Mouse (Mus musculus) hematopoietic stem cell, adult 5-6 weeks (primary cell): ENCODE data around the gene Cavin3. TPM values are rescaled to one million over a fixed set of nuclear protein-coding genes. Genes with fewer than 3 reads are reported as not detected.
"Not testable (repeated sequence)": the region's sequence is repeated elsewhere in the genome, so short reads cannot be mapped to it uniquely, and the experiment has no call there.

ENCODE experiments used
- ATAC-seq, 2 experiments: fragments of 125-278 bp in 1 of 2; replicated peaks in 1 of 2; 2 replicates each; pipeline ENCODE4 v1.8.0; 2016 to 2017; ENCODE audit warnings: inconsistent platforms in 2 of 2, mild to moderate bottlenecking in 2 of 2, moderate number of reproducible peaks in 2 of 2, low read depth in 1 of 2, moderate TSS enrichment in 1 of 2; ENCODE audit not compliant: low FRiP score in 2 of 2, poor library complexity in 2 of 2, severe bottlenecking in 2 of 2, insufficient read depth in 1 of 2, low TSS enrichment in 1 of 2
- total RNA-seq: library from RNA; stranded (forward); fragments of 172-1452, 232-1000 nt; gene quantifications from 2 replicates; pipeline ENCODE4 v1.2.3, GENCODE M21; 2017

Gene Cavin3
- total RNA-seq, 1 experiment from 2014 or later, result 5.6 TPM

DNA sequence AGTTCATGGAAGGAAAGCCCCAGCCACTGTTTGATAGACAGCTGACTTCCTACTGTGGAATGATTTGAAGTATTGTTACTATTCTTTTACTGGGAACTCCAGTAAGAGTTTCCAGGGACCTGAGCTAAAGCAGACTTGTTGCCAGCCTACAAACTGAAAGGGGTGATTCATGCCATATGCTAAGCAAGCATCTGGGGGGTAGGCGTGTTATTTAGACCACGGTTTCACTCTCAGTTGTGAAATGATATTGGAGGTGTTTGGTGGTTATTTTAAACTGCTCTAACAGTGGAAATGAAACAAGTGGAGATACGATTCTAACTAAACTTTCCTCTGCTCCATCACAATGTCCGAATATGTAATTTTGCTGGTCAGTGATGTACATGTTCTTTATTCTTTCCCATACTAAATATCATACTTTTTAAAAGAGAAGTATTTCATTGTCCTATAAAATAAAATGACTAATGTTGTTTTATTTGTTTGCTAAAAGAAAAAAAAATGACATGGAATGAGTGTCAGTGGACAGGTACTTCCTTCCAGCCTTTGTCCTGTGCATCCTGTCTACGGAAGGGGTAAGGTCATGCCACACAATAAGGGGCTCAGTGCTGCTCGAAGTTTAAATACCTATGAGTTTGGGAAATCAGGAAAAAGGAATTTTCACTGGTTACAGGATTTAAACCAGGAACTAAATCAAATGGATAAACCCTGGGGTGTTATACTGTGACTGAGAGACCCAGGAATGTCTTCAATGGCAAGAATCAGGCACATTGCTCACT lies 5.2 kb upstream of the Cavin3 start:
- ATAC-seq, result no peak

DNA sequence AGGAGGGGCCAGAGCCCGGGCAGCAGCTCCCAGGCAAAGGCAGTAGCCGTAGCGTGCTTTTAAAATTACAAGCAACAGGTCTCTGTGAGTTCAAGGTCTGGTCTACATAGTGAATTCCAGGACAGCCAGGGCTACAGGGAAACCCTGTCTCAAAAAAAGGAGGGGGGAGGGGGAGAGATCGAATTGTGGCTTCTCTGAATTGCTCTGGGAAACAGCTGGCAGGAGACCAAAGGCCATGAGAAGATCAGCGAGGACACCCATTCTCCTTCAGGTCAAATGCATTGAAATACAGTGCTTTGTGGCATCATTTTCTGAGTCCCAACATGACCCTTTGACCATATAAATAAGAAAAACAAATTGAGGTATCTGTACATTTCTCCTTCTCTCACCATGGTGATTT lies 2.9 kb upstream of the Cavin3 start:
- no peak for ATAC-seq

DNA sequence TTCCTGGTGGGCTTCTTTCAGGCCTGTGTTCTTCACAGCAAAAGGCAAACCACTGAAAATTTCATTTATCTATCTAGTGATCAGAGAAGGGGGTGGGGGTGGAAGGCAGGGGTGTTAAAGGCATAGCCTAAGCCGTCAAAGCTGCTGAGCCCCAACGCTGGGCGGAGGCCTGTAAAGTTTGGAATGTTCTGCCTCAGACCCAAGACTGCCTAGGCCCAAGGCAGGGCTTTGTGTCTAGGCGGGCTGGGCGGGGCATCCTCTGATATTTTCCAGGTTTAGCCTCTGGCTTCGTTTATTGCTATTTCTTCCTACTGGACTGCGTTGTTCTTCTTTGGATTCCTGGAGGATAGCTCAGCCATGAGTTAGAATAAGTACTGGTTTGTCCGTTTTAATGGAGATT lies 326 bp upstream of the Cavin3 start:
- ATAC-seq, result no peak

DNA sequence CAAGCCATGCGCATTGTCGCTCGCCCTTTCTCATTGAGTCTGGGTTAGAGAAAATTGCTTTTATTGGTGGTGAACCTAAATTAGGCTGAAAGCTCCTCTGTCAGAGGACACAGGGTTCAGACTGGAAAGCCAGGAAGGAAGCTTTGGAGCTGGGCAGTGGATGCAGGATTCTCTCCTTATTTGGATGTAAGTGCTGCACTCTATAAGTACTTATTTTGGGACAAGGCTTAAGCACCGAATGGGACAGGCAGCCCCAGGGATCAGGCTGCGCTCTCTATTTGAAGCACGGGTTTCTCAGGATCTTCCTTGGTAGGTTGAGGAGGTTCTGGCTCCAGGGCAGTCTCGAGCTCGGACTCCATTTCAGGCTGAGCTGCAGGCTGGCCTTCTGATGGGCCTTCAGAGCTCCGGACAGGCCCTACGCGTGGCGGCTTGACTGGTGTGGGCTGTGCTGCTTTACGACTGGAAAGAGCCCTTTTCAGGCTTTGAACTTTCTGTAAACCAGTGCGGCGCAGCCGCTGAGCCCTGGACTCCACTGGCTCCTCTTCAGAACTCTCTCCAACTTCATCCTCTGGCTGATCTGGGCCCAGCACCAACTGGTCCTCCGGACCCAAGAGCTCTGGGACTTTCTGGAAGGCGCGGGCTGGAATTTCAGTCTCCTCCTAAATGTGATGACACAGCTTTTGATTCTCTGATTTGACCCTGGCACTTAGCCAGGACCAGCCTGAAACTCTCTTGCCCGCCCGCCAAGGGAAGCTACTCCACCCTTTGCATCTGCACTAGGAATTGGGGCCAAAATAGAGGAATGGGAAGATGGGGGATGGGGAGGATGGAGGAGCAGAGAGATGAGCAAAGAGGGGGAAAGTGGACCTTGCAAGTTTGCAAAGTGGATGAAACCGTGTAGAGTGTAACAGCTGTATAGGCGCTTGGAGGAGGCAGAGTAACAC lies 1.3 kb downstream of the Cavin3 start:
- ATAC-seq, result no peak

DNA sequence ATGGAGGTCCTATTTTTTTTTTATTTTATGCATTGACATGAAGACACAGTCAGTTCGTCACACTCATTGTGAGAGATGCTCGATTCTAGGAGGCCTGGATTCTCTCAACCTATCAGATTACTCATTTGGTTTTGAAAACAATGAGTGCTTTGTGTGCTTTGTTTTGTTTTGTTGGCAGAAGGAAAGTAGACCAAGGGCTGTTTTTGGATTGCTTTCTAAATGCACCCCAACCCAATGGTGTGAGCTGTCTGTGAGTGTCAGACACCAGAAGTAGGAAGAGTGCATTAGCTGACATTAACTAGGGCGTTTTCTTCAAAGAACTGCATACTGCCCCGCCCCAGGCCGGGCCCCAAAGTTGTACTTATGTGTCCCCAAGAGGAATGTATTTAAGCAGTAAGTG lies 2.0 kb downstream of the Cavin3 start:
- no peak for ATAC-seq

DNA sequence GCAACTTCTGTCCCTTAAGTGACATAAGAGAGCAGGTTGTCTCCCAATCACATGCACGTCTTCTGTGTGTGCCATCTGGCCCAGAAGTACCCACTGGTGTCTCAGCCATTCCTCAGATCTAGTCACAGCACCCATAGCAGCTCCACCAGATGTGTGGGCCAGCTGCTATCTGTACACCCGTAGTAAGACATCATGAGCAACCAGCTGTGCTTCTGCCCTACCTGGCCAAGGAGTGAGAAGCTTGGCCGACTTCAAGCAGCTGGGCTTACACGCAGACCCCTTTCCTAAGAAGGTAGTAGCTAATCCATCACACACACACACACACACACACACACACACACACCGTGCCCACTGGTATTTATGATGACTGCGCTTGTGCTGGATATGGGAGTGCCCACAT lies 2.9 kb downstream of the Cavin3 start:
- no peak for ATAC-seq

DNA sequence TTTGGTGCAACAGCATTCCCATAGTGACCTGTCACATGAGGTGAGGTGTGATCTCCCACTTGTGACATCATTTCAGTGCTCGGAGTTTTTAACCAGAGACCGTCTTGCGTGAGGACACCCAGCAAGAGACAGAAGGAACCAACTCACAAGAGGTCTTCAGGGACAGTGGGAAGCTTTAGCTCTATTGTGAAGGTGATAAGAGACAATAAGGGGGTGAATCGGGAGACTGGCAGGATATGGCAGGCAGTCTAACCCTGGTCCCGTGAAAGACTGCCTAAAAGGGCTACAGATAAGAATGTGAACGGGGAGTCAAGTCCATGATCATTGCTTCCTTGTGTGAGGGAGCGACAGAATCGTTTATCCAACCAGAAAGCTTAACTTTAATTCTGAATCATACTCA lies 3.8 kb downstream of the Cavin3 start:
- ATAC-seq, result no peak

DNA sequence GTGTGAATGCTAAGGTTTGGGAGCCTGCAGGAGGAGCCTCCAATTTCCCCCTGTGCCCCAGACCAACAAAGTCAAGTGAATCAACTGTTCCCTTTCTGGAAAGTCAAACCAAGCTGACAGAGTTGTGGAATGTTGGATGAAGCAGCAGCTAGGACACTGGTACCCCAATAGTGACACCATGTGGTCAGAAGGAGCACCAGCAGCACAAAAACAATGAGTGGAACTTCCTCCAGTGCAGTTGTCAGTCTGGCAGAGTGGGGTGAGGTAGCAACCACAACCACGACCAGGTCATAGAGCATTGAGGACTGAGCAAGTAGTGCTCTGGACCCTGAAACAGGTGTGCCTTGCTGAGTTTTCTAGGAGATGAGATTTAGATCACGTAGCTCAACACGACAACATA lies 4.3 kb downstream of the Cavin3 start:
- ATAC-seq, result peak; percentile 72 to 85

DNA sequence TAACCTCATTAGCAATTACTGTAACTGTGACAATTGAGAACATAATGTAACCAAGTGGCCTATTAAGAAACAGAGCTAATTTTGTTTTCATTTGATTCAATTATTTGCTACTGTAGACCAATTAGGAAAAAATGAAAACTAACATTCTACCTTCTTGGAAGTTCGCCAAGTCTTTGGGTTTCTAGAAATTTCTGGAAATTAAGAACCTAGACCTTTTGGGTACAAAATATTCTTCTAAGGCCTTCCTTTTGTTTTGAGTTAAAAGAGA lies 4.7 kb downstream of the Cavin3 start:
- no peak for ATAC-seq

DNA sequence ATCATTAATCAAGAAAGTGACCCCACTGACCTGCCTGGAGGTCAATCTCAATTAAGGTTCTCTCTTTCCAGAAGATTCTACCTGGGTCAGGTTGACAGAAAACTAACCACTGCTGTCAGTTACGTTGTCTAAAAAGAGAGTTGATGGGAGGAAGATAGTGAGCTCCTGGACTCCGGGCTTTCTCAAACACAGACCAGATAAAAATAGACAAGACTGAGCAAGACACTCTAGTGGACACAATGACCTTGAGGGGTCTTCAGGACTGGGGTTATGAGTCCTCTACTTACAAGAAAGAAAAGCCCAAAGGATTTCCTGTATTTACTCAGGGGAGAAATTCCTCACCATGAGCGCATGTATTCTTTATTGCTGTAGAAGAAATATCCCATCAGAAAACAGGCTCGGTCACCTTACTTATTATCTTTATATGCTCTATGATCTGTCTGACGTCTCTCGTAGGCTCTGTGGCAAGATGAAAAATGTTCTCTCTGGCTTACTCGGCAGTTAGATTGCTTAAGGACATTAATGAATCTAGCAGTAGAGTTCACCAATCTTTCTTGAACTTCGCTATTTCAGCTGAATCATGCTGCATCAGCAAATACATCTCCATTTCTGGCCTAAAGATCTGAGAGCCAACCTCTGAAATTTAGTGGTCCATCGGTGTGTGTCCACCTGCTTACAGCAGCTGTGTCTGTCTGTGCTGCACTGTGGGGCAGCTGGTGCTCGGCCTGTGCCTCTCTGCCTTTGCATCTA lies 5.2 kb downstream of the Cavin3 start:
- ATAC-seq, result no peak

DNA sequence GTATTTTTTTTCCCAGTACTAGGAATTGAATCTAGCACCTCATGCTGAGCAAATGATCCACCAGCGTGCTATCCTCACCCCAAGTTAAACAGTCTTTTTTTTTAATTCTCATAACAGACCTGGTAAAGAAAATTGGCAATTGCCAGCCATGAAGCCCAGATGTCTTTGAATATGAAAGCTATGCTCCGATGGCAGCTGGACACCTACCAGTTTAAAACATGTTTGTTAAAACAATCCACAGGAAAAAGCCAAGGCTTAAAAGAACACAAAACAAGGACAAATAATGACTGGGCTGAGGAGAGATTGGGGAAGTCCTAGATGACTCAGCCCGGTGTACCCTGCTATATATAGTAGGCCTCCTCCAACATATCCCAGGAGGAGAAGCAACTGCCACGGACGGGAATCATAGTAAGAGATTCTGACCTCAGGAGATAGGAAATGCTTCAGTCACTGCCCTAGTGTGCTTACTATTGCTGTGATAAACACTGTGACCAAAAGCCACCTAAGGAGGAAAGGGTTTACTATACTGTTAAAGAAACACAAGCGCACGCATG lies 6.6 kb downstream of the Cavin3 start:
- no peak for ATAC-seq

DNA sequence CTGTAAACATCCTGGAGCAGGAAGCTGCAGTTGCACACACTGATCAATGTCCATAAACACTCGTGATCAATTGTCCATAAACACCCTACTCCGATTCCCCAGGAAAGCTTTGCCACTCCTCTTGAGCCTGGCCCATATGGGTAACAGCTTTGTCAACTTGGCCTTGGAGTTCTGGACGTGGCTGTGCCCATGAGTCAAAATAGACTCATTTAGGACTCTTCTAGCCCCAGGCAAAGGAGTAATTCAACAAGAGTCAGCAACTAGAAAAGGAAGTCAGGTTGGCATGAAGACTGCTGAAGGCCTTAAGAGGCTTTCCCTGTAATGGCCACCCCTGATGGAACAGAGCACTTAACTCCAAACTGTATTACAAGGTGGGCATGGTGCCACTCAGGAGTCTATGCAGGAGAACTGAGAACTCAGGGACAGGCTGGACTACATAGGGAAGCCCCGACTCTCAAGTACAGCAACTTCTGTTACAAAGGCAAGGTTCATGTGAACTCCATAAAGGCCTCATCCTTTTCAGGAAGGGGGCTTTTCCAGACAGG lies 7.3 kb downstream of the Cavin3 start:
- no peak for ATAC-seq

DNA sequence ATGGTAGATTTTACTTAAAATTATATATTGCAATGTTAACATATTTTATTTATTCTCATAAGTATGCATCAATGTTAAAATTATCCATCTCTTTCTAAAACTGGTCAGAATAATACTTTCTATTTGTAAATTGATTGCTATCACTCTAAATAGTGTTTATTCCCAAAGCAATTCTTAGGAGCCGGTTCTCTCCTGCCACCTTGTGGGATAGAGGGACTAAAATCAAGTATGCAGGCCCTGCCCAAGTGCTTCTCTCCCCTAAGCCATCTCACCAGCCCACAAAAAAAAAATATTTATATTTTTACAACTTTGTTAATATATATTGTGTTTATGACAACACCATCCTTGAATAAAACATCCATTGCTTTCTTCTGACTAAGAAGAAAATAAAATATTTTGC lies 9.5 kb downstream of the Cavin3 start:
- ATAC-seq, result no peak

DNA sequence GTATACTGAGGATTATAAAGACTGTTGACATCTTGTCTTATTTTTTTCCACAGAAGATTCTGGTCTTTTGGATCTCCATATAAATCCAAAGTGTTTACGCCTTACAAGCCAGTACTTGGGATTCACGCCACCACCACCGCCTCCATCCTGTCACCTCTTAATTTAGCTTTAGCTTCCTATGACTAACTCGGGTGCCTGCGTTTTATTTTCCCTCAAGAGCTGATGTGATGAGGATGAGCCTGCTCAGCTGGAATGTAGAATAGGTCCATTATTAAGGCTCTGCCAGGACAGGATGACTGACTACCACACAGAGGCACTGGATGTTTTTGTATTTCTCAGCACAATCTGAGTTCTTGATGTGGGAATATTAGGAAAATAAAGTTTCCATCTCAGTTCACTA lies 16.6 kb downstream of the Cavin3 start:
- ATAC-seq, result not testable (repeated sequence)

DNA sequence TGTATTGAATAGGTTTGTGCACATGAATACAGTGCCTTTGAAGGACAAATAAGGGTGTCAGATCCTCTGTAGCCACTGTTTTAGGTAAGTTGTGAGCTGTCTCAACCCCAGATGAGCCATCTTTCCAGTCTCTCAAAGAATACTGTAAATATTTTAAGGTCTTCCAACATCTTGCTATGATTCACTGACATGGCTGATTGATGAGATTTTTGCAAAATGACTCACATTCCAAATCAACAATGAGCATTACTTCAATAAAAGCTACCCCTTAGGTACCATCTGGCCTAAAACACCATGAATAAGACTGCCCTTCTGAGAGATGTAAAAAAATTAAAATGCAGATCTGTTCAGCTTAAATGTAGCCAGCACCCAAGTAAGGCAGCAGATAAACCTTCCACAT lies 23.6 kb downstream of the Cavin3 start:
- no peak for ATAC-seq

DNA sequence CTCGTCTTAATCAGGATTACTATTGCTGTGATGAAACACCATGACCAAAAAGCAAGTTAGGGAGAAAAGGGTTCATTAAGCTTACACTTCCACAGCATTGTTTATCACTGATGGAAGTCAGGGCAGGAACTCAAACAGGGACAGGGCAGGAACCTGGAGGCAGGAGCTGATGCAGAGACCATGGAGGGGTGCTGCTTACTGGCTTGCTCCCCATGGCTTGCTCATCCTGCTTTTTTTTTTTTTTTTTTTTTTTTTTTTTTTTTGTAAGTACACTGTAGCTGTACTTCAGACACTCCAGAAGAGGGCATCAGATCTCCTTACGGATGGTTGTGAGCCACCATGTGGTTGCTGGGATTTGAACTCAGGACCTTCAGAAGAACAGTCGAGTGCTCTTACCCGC lies 28.8 kb downstream of the Cavin3 start:
- ATAC-seq, result not testable (repeated sequence)

DNA sequence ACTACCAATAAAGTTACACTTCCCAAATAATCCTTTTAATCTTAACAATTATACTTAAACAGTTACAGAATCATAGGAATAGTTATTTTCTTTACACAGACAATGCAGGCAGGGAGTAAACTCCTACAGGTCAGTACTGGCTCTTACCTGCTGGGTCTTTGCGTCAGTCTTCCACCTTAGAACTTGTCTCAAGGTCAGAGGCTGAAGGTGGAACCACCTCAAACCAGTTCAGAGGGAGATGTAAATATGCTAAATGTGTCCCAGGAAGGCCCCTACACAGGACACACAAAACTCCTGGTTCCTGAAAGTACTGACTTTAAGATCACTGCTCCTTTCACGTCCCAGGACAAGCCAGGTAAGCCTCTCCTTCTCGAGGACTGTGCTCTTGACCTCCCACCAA lies 37.0 kb downstream of the Cavin3 start:
- ATAC-seq, result no peak

DNA sequence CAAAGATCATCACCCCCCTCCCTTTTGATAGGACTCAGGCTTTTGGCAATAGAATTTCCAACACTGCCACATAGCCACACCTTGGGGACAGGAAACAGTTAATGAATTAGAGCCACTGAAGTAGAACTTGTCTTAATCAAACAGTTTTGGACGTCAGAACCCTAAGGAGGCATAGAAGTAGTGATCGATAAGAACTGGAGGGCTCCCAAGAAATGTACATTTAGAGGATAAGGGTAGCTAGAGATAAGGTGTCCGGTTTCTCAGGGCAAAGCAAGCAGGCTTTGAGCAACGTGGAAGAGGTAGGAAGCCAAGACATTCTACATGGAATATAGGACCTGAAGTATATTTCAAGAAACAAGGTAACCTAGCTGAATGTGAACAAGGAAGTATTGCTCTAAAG lies 40.7 kb downstream of the Cavin3 start:
- ATAC-seq, result no peak
